Mouse (Mus musculus) forebrain, embryonic 15.5 days (tissue): ENCODE measurements at regions not wholly inside any gene's neighbourhood (a gene's known extent, or its start where the extent isn't known, plus 50 kb on each side); places are given as distances from the start of the nearest gene placed in this dataset.

Experiments
- ATAC-seq: fragments of 200-750 bp; cut with Nextera tagmentation; replicated peaks from 2 replicates; pipeline ENCODE4 v1.8.0; 2017; ENCODE audit warnings: mild to moderate bottlenecking, moderate TSS enrichment, moderate library complexity
- H3K27ac ChIP-seq: fragments of 300-500 bp; sonication (generic); replicated peaks from 2 replicates; pipeline ENCODE4 v1.5.1; 2015; ENCODE audit warnings: mild to moderate bottlenecking, inconsistent platforms
- H3K27me3 ChIP-seq: fragments of 300-500 bp; sonication (generic); 2 replicates; pipeline ENCODE4 v1.6.1; 2015; ENCODE audit warnings: inconsistent platforms
- H3K36me3 ChIP-seq: fragments of 300-500 bp; sonication (generic); 2 replicates; pipeline ENCODE4 v1.6.1; 2015; ENCODE audit warnings: mild to moderate bottlenecking, inconsistent platforms
- H3K4me1 ChIP-seq: fragments of 300-500 bp; sonication (generic); 2 replicates; pipeline ENCODE4 v1.6.1; 2015; ENCODE audit warnings: inconsistent platforms
- H3K4me2 ChIP-seq: fragments of 300-500 bp; sonication (generic); replicated peaks from 2 replicates; pipeline ENCODE4 v1.6.1; 2015; ENCODE audit warnings: mild to moderate bottlenecking, inconsistent platforms
- H3K4me3 ChIP-seq: fragments of 300-500 bp; sonication (generic); 2 replicates; pipeline ENCODE4 v1.5.1; 2015; ENCODE audit warnings: mild to moderate bottlenecking, inconsistent platforms
- H3K9ac ChIP-seq: fragments of 300-500 bp; sonication (generic); replicated peaks from 2 replicates; pipeline ENCODE4 v1.6.1; 2015; ENCODE audit warnings: mild to moderate bottlenecking, inconsistent platforms
- H3K9me3 ChIP-seq: fragments of 300-500 bp; sonication (generic); 2 replicates; pipeline ENCODE4 v1.6.1; 2016; ENCODE audit warnings: inconsistent platforms
- WGBS: fragments of 180-500 bp; shearing (Covaris S2); methylation state at CpG from one replicate; pipeline ENCODE4 v1.1.7; 2015; ENCODE audit warnings: mixed read lengths; 5-methylcytosine and 5-hydroxymethylcytosine counted together

DNA sequence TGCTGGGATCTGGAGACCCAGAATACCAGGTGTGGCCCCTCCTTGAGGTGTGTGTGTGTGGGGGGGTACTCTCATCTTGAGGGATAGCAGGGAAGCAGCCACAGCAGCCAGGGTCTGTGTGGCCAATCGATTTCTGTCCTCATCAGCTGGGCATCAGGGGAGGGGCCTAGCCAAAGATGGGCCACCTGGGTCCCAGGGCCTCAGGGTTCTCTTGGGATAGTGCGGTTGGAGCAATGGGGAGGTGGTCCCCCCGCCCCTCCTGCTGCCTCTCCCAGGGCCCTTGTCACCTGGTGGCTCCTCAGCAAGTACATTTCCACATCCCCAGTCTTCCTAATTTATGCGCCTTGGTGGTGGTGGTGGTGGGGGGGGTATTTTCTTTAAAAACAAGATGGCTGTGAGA, 55.4 kb downstream of the Uncx start:
- H3K9ac ChIP-seq = no peak overlapping the region
- ATAC-seq = 0 out of 2 replicates have a peak, but pooled peaks have one; percentile 29
- no peaks in the 10 kb centered on the region for H3K9me3 ChIP-seq
- H3K27me3 ChIP-seq = peaks cover 29% of the 10 kb centered on the region
- H3K36me3 ChIP-seq = no peaks in the 10 kb centered on the region
- H3K27ac ChIP-seq = no peak overlapping the region
- H3K4me3 ChIP-seq = no peak overlapping the region
- H3K4me2 ChIP-seq = no peak overlapping the region
- 12% methylated on average over 4 of the region's 4 CpGs for WGBS
- H3K4me1 ChIP-seq = peaks cover 23% of the 10 kb centered on the region

- Histone ChIP-seq H3K4me3 (peak overlapping the region; percentile 14; the same call in 1 of the 2 replicates), H3K27me3 (peaks cover 29% of the 10 kb centered on the region), H3K9ac (no peak overlapping the region), H3K9me3 (no peaks in the 10 kb centered on the region), H3K4me2 (peak overlapping the region; percentile 28), H3K4me1 (peaks cover 20% of the 10 kb centered on the region), H3K27ac (peak overlapping the region; percentile 28; the same call in 1 of the 2 replicates), H3K36me3 (no peaks in the 10 kb centered on the region)
- under 1% methylated on average over 25 of the region's 25 CpGs for WGBS
- peak; percentile 32; the same call in 1 of the 2 replicates for ATAC-seq
Measured at GRCm38 (mm10) chr5:139599191-139599937, 56.1 kb downstream of the Uncx start.

GRCm38 (mm10) chr5:139600213-139600612, 56.9 kb downstream of the Uncx start:
- 5% methylated on average over 15 of the region's 15 CpGs for WGBS
- peaks cover 20% of the 10 kb centered on the region for H3K4me1 ChIP-seq
- H3K4me3 ChIP-seq = no peak overlapping the region
- H3K27ac ChIP-seq = no peak overlapping the region
- no peak overlapping the region for H3K4me2 ChIP-seq
- H3K9ac ChIP-seq = no peak overlapping the region
- H3K9me3 ChIP-seq = no peaks in the 10 kb centered on the region
- ATAC-seq = no peak
- H3K27me3 ChIP-seq = peaks cover 29% of the 10 kb centered on the region
- H3K36me3 ChIP-seq = no peaks in the 10 kb centered on the region

- Histone ChIP-seq H3K9ac (no peak overlapping the region), H3K27ac (no peak overlapping the region), H3K9me3 (no peaks in the 10 kb centered on the region), H3K27me3 (peaks cover 29% of the 10 kb centered on the region), H3K4me1 (peaks cover 20% of the 10 kb centered on the region), H3K4me3 (no peak overlapping the region), H3K36me3 (no peaks in the 10 kb centered on the region), H3K4me2 (no peak overlapping the region)
- ATAC-seq = no peak
- 72% methylated on average over 4 of the region's 4 CpGs for WGBS
Measured at GRCm38 (mm10) chr5:139602860-139603259, 59.6 kb downstream of the Uncx start.

- ATAC-seq = no peak
- H3K4me2 ChIP-seq = no peak overlapping the region
- no peaks in the 10 kb centered on the region for H3K36me3 ChIP-seq
- peaks cover 25% of the 10 kb centered on the region for H3K27me3 ChIP-seq
- H3K27ac ChIP-seq = no peak overlapping the region
- peaks cover 17% of the 10 kb centered on the region for H3K4me1 ChIP-seq
- H3K4me3 ChIP-seq = no peak overlapping the region
- no peak overlapping the region for H3K9ac ChIP-seq
- 48% methylated on average over 4 of the region's 4 CpGs for WGBS
- no peaks in the 10 kb centered on the region for H3K9me3 ChIP-seq
Measured at GRCm38 (mm10) chr5:139603535-139603934, 60.2 kb downstream of the Uncx start.

- no peak overlapping the region for H3K4me2 ChIP-seq
- no peak overlapping the region for H3K9ac ChIP-seq
- 56% methylated on average over 4 of the region's 4 CpGs for WGBS
- no peak overlapping the region for H3K4me3 ChIP-seq
- H3K36me3 ChIP-seq = no peaks in the 10 kb centered on the region
- no peak overlapping the region for H3K27ac ChIP-seq
- peaks cover 10% of the 10 kb centered on the region for H3K4me1 ChIP-seq
- no peak for ATAC-seq
- H3K9me3 ChIP-seq = no peaks in the 10 kb centered on the region
- H3K27me3 ChIP-seq = peaks cover 20% of the 10 kb centered on the region
Measured at GRCm38 (mm10) chr5:139604327-139604726, 61.0 kb downstream of the Uncx start.

DNA sequence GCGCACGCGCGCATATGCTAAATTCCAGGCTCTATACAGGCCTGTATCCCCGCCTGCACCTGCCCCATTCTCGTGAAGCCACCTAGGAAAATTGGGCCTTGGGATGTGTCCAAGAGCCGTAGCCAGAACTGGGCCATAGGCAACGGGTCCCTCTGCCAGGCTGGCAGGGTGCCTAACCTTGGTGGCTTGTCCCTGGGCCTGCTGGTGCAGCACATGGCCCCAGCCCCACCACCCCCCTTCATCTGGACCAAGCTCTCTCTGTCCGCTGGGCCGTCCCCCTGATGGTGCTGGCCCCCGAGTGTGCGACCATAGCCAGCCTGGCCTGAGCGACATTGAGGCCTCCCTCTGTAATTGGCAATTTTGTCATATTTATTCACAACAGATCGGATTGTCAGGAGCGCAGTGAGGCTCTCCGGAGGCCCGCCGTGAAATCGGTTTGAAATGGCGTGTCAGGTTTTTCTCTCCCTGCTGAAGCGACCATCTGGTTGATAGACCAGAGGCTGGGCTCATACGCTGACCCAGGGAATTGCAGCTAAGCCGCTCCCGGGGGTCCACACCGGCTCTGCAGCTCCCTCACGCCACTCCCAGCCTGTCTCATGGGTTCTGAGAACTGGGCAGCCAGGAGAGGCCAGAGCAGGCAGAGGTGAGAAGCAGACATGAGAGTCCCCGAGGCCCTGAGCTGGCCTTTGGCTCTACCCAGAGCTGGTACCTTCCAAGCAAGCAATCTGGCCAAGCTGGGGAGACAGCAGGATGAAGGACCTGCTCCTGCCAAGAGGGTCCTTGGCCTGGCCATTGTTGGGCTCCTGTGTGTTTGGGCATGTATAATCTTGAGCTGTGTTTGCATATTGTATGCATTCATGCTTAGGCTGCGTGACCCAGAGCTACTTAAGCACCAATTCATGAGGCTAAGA, 67.6 kb downstream of the Uncx start:
- no peak overlapping the region for H3K4me3 ChIP-seq
- no peak for ATAC-seq
- no peaks in the 10 kb centered on the region for H3K36me3 ChIP-seq
- peaks cover 8% of the 10 kb centered on the region for H3K4me1 ChIP-seq
- no peaks in the 10 kb centered on the region; the same call in 1 of the 2 replicates for H3K27me3 ChIP-seq
- no peak overlapping the region for H3K27ac ChIP-seq
- H3K9me3 ChIP-seq = no peaks in the 10 kb centered on the region
- H3K4me2 ChIP-seq = no peak overlapping the region
- H3K9ac ChIP-seq = no peak overlapping the region
- WGBS = 63% methylated on average over 28 of the region's 28 CpGs

GRCm38 (mm10) chr5:139612224-139612623, 68.9 kb downstream of the Uncx start:
- peaks cover 7% of the 10 kb centered on the region; the same call in 1 of the 2 replicates for H3K27me3 ChIP-seq
- H3K36me3 ChIP-seq = no peaks in the 10 kb centered on the region
- peaks cover 8% of the 10 kb centered on the region for H3K4me1 ChIP-seq
- ATAC-seq = no peak
- 73% methylated on average over 5 of the region's 5 CpGs for WGBS
- no peak overlapping the region for H3K27ac ChIP-seq
- no peaks in the 10 kb centered on the region for H3K9me3 ChIP-seq
- H3K4me2 ChIP-seq = no peak overlapping the region
- H3K4me3 ChIP-seq = no peak overlapping the region
- H3K9ac ChIP-seq = no peak overlapping the region

GRCm38 (mm10) chr5:139612676-139613075, 69.4 kb downstream of the Uncx start:
- ATAC-seq = no peak
- WGBS = 82% methylated on average over 6 of the region's 6 CpGs

GRCm38 (mm10) chr5:139613601-139614000, 70.3 kb downstream of the Uncx start:
- Histone ChIP-seq H3K27ac (no peak overlapping the region), H3K4me3 (no peak overlapping the region), H3K4me2 (no peak overlapping the region), H3K27me3 (peaks cover 18% of the 10 kb centered on the region; the same call in 1 of the 2 replicates), H3K36me3 (no peaks in the 10 kb centered on the region), H3K4me1 (peaks cover 8% of the 10 kb centered on the region), H3K9me3 (no peaks in the 10 kb centered on the region), H3K9ac (no peak overlapping the region)
- no peak for ATAC-seq
- WGBS = 65% methylated on average over 5 of the region's 5 CpGs

More at GRCm38 (mm10) chr5:139612676-139613075, 69.4 kb downstream of the Uncx start:
- Histone ChIP-seq H3K27me3 (peaks cover 11% of the 10 kb centered on the region; the same call in 1 of the 2 replicates), H3K4me1 (peaks cover 8% of the 10 kb centered on the region), H3K4me3 (no peak overlapping the region), H3K9me3 (no peaks in the 10 kb centered on the region), H3K9ac (no peak overlapping the region), H3K36me3 (no peaks in the 10 kb centered on the region), H3K4me2 (no peak overlapping the region), H3K27ac (no peak overlapping the region)

DNA sequence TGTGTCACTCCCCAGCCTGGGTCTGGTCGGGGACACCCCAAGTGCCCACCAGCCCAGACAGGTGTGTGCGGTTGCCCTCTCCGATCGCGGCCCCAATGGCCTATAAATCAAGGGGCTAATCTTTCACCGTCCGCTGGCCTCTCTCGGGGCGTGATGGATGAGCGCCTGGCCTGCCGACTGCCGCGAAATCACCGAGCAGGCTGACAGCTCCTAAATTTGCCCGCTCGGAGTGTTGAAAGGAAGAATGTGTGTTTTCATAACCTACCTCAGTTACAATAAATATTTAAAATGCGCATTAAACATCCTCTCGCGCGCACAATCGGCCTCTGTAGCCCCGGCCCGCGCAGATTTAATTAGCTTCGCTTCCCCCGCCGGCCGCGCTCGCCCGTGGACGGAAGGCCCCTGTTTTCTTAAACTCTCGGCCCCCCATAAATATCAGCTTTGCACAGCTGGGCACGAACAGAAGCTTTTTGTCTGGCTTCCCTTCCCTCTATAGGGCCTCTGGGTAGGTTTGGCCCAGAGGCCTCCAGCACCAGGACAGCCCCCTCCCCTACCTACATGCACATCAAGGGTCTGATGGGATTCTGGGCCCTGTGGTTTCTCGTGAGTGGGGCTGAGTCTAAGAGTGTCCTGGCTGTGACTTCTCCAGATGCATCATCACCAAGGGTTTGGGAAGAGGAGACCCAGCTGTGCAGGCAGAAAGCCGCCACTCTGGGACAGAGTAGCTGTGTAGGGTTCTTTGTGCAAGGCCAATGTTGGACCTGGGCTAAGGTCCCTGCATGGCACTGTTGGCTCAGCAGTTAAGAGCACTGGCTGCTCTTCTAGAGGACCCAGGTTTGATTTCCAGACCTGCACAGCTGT, 76.2 kb downstream of the Uncx start:
- Histone ChIP-seq H3K4me3 (no peak overlapping the region), H3K27ac (no peak overlapping the region), H3K27me3 (peaks cover 63% of the 10 kb centered on the region), H3K9ac (no peak overlapping the region), H3K9me3 (no peaks in the 10 kb centered on the region), H3K36me3 (no peaks in the 10 kb centered on the region), H3K4me1 (peaks cover 7% of the 10 kb centered on the region; the same call in 1 of the 2 replicates), H3K4me2 (no peak overlapping the region)
- no peak for ATAC-seq
- 17% methylated on average over 36 of the region's 36 CpGs for WGBS
